Mouse (Mus musculus) CD4-positive helper T cell, adult 2 months (primary cell): ENCODE measurements around the gene Psmb3.
"Not testable (repeated sequence)": the region's sequence is repeated elsewhere in the genome, so short reads cannot be mapped to it uniquely, and the experiment has no call there.

Experiments
- DNase-seq: peaks from one replicate; pipeline ENCODE4 v3.0.0-alpha.2; 2012; ENCODE audit warnings: low read depth, missing footprints, low spot score

The Psmb3 gene

DNA sequence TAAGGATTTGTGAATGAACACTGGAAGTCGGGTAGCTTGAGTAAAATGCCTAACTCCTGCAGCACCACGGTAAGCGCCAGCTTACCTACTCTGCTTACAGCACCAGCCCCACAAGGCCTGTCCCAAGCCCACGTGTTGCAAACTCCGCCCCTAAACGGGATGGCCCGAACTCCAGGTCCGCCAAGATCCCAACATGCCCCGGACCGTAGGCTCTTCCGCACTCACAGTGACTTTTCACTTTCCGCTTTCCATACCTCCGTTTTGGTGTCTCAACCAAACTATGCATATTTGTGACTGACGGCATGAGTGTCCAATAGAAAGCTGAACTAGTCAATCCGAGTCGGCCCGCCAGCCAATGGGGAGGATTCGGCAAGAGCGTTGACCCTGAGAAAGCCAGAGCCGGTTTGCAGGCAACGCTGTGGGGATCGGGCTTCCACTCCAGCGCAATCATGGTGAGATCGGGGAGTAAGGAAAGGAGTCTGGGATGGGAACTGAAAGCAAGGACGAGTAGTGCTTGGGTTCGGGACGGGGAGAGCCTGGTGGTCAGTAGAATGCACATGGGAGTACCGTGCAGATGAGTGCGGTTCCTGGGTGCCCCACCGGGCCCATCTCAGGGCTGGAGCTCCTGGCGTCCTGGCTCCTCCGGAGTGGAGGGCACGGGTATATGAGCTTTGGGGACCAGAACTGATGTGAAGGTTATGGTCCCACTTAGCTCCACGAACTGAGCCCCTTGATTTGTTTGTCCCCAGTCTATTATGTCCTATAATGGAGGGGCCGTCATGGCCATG, at the start of gene Psmb3:
Gene Psmb3, plus strand, starts transcription at position 361 of the 788 bp plus-strand sequence.
- DNase-seq: peak; percentile 99

DNA sequence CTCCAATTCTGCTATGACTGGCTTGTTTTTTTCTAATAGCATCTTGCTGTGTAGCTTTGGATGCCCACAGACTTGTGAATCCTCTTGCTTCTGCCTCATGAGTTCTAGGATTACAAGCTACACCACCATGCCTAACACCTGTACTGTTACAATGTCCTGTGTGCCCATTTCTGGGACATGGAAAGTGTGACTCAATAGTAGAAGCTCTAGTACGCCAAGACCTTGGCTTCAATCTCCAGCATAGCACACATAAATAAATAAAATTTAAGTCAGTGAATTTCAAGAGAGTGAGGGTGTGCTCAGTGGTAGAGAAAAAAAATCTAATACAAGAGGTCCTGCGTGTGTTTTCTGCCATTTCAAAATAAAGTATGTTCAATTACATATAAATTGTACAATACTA, 49.0 kb upstream of the Psmb3 start:
- no peak for DNase-seq

DNA sequence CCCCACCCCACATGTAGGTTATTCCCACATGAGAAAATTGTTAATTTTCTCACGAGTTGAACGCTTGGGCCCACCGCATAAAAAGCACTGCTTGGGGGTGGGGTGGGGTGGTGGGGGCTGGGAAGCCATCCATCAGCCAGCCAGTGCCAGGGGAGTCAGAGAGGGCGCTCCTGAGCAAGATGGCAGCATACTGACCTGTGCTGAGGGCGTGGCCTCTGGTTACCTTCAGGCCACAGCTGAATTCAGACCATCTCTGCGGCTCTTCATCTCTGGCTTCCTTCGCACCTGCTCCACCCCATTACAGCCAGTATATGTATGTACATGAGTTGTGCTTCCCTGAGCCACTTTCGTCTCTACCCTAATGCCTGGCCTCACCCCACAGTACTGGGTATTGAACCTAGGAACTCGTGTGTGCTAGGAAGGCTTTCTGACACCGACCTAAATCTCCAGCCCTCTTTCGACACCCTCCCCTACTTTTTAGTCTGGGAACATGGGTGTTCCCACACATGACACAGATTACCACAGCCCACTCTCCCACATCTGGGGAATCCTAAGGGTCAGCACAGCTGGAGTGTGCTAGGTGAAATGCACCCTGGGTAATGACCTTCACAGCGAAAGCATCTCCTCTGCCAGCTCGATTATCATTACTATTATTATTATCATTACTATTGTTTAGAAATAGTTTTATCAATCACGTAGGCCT, 46.8 kb upstream of the Psmb3 start:
- no peak for DNase-seq

- no peak for DNase-seq
These were observed 45.8 kb upstream of the Psmb3 start for GRCm38 (mm10) chr11:97657184-97657945.

GRCm38 (mm10) chr11:97657967-97658366, 45.2 kb upstream of the Psmb3 start:
- not testable (repeated sequence) for DNase-seq

GRCm38 (mm10) chr11:97658751-97659266, 44.4 kb upstream of the Psmb3 start:
- no peak for DNase-seq

- DNase-seq: peak; percentile 79
These were observed 43.8 kb upstream of the Psmb3 start for GRCm38 (mm10) chr11:97659267-97659989.

DNA sequence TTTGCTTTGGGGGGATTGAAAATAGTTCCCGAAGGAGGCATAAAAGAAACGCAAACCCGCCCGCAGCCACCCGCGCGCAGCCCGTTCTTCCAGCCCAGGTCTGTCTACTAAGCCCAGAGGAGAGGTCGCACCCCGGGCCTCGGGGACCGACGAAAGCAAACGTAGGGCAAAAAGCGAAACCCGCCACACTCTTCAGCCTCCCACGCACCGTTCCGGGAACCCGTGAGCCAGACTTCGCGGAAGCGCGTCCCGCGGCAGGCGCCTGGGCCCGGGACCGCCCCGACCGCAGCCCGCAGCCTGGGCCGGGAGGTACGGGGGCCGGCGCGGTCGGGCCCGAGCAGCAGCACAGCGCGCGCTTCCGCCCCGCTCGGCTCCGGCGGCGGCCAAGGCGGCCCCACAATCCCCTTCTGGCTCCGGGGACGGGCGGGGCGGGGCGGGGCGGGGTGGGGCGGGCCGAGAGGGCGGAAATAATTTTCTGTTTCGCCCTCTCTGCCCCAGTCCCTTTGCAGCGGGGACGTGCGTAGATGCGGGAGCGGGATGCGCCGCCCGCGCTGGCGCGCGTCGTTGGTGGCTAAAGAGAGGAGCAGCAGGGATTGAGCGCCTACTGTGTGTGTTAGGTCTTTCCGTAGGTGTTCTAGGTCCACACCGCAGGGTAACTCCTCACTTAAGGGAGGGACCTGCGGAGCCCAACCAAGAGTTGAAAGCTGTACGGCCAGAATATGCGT, 43.0 kb upstream of the Psmb3 start:
- peak; percentile 89 for DNase-seq

GRCm38 (mm10) chr11:97660734-97661647, 42.2 kb upstream of the Psmb3 start:
- DNase-seq: no peak

- DNase-seq: peak; percentile 77
These were observed 41.5 kb upstream of the Psmb3 start for GRCm38 (mm10) chr11:97661648-97662133.

DNA sequence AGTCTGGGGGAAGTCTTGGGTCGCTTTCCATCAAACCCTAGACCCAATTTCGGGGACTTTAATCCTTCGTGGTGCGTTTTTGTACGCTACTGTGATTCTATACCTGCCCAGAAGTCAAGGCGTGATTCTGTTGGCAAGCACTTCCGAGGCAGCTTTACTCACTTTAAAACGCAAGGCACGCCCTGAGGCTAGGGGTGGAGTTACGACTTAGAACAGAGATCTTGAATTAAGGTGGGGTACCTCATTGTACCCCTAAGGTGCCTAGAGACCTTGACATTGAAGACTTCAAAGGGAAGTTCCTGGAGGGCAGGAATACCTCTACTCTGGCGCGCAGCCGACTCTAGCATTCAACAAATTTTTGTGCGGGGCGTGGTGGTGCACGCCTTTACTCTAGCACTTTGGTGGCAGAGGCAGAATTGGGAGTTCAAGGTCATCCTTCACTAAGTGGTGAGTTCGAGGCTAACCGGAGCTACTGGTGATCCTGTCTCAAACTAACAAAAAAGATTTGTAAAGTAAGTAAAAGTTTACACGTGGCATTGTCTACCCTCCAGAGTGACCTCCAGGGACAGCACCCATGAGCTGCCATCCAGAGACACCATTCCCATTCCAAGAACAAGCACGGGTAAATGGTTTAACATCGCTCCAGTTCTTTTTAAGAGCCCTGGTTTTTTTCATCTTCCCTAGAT, 40.8 kb upstream of the Psmb3 start:
- DNase-seq: peak; percentile 87

GRCm38 (mm10) chr11:97662893-97663527, 40.2 kb upstream of the Psmb3 start, which contains the start of gene Mllt6:
Mllt6 (plus strand) TSS chr11:97663414.
- peak; percentile 82 for DNase-seq

DNA sequence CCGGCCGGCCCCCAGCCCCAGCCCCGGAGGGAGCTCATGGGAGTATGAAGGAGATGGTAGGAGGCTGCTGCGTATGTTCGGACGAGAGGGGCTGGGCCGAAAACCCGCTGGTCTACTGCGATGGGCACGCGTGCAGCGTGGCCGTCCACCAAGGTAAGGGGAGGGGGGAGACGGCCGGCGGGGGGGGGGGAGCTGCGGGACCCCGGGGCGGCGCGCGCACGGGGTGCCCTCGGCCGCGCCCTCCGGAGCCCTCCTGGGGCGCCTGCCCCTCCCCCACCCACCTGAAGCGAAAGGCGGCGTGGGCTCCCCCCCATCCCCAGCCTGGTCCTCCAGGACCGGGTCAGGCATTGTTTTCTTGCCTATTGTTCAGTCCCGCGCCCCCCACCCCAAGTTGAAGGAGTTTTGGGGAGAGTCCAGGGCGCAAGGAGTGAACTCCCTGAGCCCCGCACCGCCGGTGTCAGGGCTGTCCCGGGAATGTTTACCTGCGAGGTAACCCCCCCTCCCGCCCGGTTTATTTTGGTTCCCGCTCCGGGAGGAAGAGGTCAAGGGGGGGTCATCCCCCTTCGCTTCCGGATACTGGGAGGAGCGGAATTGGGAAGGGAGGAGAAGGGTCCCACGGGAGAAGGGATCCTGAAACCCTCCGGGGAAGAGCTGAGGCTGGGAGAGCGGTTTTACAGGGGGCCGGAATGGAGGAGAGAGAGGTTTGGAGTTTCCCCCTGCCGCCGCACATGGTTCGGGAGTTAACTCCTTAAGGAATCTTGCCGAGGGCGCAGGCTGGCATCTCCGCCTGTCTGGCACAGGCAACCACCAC, 39.5 kb upstream of the Psmb3 start:
- peak; percentile 50 for DNase-seq

- no peak for DNase-seq
These were observed 38.9 kb upstream of the Psmb3 start for GRCm38 (mm10) chr11:97664339-97664665.

DNA sequence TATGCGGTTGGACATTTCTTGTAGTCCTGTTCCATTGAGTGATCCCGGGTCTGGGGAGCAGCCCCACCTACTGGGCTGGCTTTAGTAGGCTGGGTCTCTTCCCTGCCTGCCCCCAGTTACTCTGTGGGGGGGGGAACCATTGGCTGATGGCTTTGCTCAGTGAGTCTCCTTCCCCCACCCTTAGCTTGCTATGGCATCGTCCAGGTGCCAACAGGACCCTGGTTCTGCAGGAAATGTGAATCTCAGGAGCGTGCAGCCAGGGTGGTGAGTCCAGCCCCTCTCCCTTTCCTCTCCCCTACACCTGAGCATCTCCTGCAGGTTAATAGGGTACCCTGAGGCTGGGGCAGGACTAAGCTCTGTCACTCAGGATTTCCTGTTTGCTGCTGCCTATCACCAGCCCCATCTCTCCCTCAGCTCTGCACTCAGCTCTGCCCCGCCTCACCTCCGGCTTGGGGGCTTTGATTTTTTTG, 38.4 kb upstream of the Psmb3 start:
- peak; percentile 68 for DNase-seq

- DNase-seq: no peak
These were observed 37.8 kb upstream of the Psmb3 start for GRCm38 (mm10) chr11:97665431-97665830.

GRCm38 (mm10) chr11:97666221-97666620, 37.0 kb upstream of the Psmb3 start:
- peak; percentile 27 for DNase-seq
